Mouse (Mus musculus) T-helper 2 cell (primary cell): ENCODE measurements around the gene Slc25a45.

Experiments
- in situ Hi-C: fragments of 300-600 bp; cut with MboI, MseI; formaldehyde crosslinking; loops from one replicate; pipeline ENCODE4 v1.15.1; 2025; ENCODE audit warnings: high pct_unique_total_duplicates

The Slc25a45 gene

GRCm38 (mm10) chr19:5887234-5887815, 9.7 kb downstream of the Slc25a45 start:
- in situ Hi-C loops: no loop called here

GRCm38 (mm10) chr19:5889211-5889610, 11.6 kb downstream of the Slc25a45 start:
- in situ Hi-C loops: no loop called here

GRCm38 (mm10) chr19:5891521-5892258, 14.1 kb downstream of the Slc25a45 start:
- in situ Hi-C loops: no loop called here

- in situ Hi-C loops: no loop called here
Measured at GRCm38 (mm10) chr19:5892262-5892661, 14.7 kb downstream of the Slc25a45 start.

GRCm38 (mm10) chr19:5892735-5893134, 15.1 kb downstream of the Slc25a45 start:
- in situ Hi-C loops: no loop called here

- in situ Hi-C loops: no loop called here
Measured at GRCm38 (mm10) chr19:5893282-5894001, 15.8 kb downstream of the Slc25a45 start.

- in situ Hi-C loops: no loop called here
Measured at GRCm38 (mm10) chr19:5894002-5894678, 16.5 kb downstream of the Slc25a45 start, which contains the start of gene Tigd3. Gene Tigd3 (minus strand): TSS chr19:5894149.

- in situ Hi-C loops: no loop called here
Measured at GRCm38 (mm10) chr19:5907275-5907674, 29.7 kb downstream of the Slc25a45 start.

- in situ Hi-C loops: no loop called here
Measured at GRCm38 (mm10) chr19:5910221-5910620, 32.6 kb downstream of the Slc25a45 start.

- in situ Hi-C loops: no loop called here
Measured at GRCm38 (mm10) chr19:5911430-5912102, 34.0 kb downstream of the Slc25a45 start.

GRCm38 (mm10) chr19:5912103-5913006, 34.7 kb downstream of the Slc25a45 start:
- in situ Hi-C loops: no loop called here

GRCm38 (mm10) chr19:5913007-5913719, 35.6 kb downstream of the Slc25a45 start, which contains the start of gene Dpf2:
Gene Dpf2 (minus strand): TSS chr19:5913010.
- in situ Hi-C loops: no loop called here

- in situ Hi-C loops: loop anchor here (5.0 kb wide), 1 partner anchor 36 kb away; no protein-coding TSS in a partner anchor
Measured at GRCm38 (mm10) chr19:5921715-5922114, 44.1 kb downstream of the Slc25a45 start.

- in situ Hi-C loops: loop anchor here (5.0 kb wide), 1 partner anchor 35 kb away; no protein-coding TSS in a partner anchor
Measured at GRCm38 (mm10) chr19:5922119-5922942, 44.7 kb downstream of the Slc25a45 start.

- in situ Hi-C loops: loop anchor here (5.0 kb wide), 1 partner anchor 34 kb away; no protein-coding TSS in a partner anchor
Measured at GRCm38 (mm10) chr19:5922963-5923362, 45.4 kb downstream of the Slc25a45 start.

GRCm38 (mm10) chr19:5923990-5924712, 46.5 kb downstream of the Slc25a45 start:
- in situ Hi-C loops: loop anchor here (5.0 kb wide), 1 partner anchor 33 kb away; no protein-coding TSS in a partner anchor

- in situ Hi-C loops: loop anchor here (5.0 kb wide), 1 partner anchor 33 kb away; no protein-coding TSS in a partner anchor
Measured at GRCm38 (mm10) chr19:5924713-5925093, 47.1 kb downstream of the Slc25a45 start, which contains the start of gene Cdc42ep2. Gene Cdc42ep2 (minus strand): TSS chr19:5924816.
